Mouse (Mus musculus) liver, embryonic 14.5 days (tissue): ENCODE data around the gene Ccdc185. TPM values are rescaled to one million over a fixed set of nuclear protein-coding genes. Genes with fewer than 3 reads are reported as not detected.

Experiments
- ATAC-seq: fragments of 200-750 bp; cut with Nextera tagmentation; 2 replicates; pipeline ENCODE4 v1.8.0; 2017; ENCODE audit warnings: moderate number of reproducible peaks, mild to moderate bottlenecking, moderate library complexity; ENCODE audit not compliant: insufficient read depth
- DNase-seq, 3 experiments: peaks; one replicate each; pipeline ENCODE4 v3.0.0-alpha.2; 2012 to 2013; ENCODE audit warnings: low read depth in 3 of 3, low spot score in 3 of 3
- H3K27ac ChIP-seq: fragments of 300-500 bp; sonication (generic); 2 replicates; pipeline ENCODE4 v1.5.1; 2014; ENCODE audit warnings: moderate library complexity, mild to moderate bottlenecking, control low read depth, inconsistent platforms
- H3K27me3 ChIP-seq: fragments of 300-500 bp; sonication (generic); 2 replicates; pipeline ENCODE4 v1.6.1; 2014; ENCODE audit warnings: mild to moderate bottlenecking, low read length, moderate library complexity; ENCODE audit not compliant: control insufficient read depth, insufficient read depth
- H3K36me3 ChIP-seq: fragments of 300-500 bp; sonication (generic); replicated peaks from 2 replicates; pipeline ENCODE4 v1.6.1; 2014; ENCODE audit warnings: low read depth; ENCODE audit not compliant: control insufficient read depth, insufficient read depth
- H3K4me1 ChIP-seq, 2 experiments: fragments of 200-500 bp in 1 of 2; fragments of 300-500 bp in 1 of 2; sonication (generic) in 1 of 2; replicated peaks; 2 replicates each; pipeline ENCODE4 v1.6.1; 2012 to 2014; ENCODE audit warnings: antibody characterized with exemption in 1 of 2, inconsistent platforms in 1 of 2, low read length in 1 of 2; ENCODE audit not compliant: control insufficient read depth in 2 of 2, insufficient read depth in 2 of 2
- H3K4me2 ChIP-seq: fragments of 300-500 bp; sonication (generic); 2 replicates; pipeline ENCODE4 v1.6.1; 2014; ENCODE audit warnings: low read depth, mild to moderate bottlenecking, control low read depth, moderate library complexity
- H3K4me3 ChIP-seq, 2 experiments: fragments of 200-500 bp in 1 of 2; fragments of 300-500 bp in 1 of 2; sonication (generic) in 1 of 2; 2 replicates each; pipeline ENCODE4 v1.5.1; 2012 to 2014; ENCODE audit warnings: low read depth in 2 of 2, low read length in 2 of 2, mild to moderate bottlenecking in 2 of 2, control low read depth in 1 of 2, inconsistent platforms in 1 of 2, moderate library complexity in 1 of 2; ENCODE audit not compliant: insufficient read depth in 1 of 2
- H3K9ac ChIP-seq: fragments of 300-500 bp; sonication (generic); replicated peaks from 2 replicates; pipeline ENCODE4 v1.6.1; 2014; ENCODE audit warnings: mild to moderate bottlenecking, control low read depth, moderate library complexity
- H3K9me3 ChIP-seq: fragments of 300-500 bp; sonication (generic); 2 replicates; pipeline ENCODE4 v1.6.1; 2016; ENCODE audit warnings: low read length, mixed read lengths; ENCODE audit not compliant: control insufficient read depth
- CTCF ChIP-seq: IDR thresholded peaks from 2 replicates; pipeline ENCODE4 v1.5.1; 2016; ENCODE audit warnings: antibody characterized with exemption, low read depth, control low read depth
- EP300 ChIP-seq: IDR thresholded peaks from 2 replicates; pipeline ENCODE4 v1.6.1; 2016; ENCODE audit warnings: antibody characterized with exemption, low read depth
- WGBS: fragments of 180-500 bp; shearing (Covaris S2); extraction: QIAGEN DNeasy Blood & Tissue Kit; methylation state at CpG from one replicate; pipeline ENCODE4 v1.1.7; 2014; ENCODE audit not compliant: insufficient replicate concordance; 5-methylcytosine and 5-hydroxymethylcytosine counted together
- polyA plus RNA-seq, 2 experiments: library from polyadenylated mRNA; depleted of rRNA in 1 of 2; stranded (reverse) in 1 of 2; unstranded in 1 of 2; fragments of >200 nt; fragmentation: Nextera tagmentation in 1 of 2; extraction: Ambion mirVana in 1 of 2; gene quantifications; 2 replicates each; pipeline versions ENCODE4 v1.2.1 to v1.2.3; 2012 to 2014

Gene Ccdc185
- not detected in 2 replicates for polyA plus RNA-seq (2012; rRNA removed)
- polyA plus RNA-seq (2014; fragmentation: Nextera tagmentation; extraction: Ambion mirVana): not detected in 2 replicates

DNA sequence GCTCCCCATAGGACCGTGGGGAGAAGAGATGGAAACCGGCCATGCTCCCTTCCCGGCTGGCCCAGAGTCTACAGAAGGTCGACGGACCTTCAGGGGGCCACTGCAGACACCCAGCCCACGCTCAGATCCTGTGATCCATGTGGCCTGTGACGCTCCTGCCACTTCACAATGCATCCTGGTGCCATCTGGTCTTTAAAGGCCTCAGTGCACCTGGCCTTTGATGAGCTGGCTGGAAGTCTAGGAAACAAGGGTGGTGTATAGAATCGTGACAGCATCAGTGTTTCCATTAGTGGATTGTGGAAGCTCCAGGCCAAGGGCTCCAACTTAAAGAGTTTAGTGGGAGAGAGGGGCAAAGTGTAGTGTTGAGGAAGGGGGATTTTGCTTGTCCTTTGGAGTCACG, at the start of gene Ccdc185:
Gene Ccdc185 (minus strand): TSS at position 101 of the 400 bp plus-strand sequence.
- Histone ChIP-seq H3K4me3 (no peak within 1 kb of the TSS), H3K36me3 (no peaks in the 10 kb centered on the region), H3K9me3 (no peaks in the 10 kb centered on the region), H3K4me1 (no peaks in the 10 kb centered on the region), H3K27me3 (no peaks in the 10 kb centered on the region), H3K9ac (no peak within 1 kb of the TSS), H3K27ac (no peak within 1 kb of the TSS), H3K4me2 (no peak within 1 kb of the TSS)
- ATAC-seq: no peak
- 65% methylated on average over 9 of the region's 9 CpGs for WGBS
- TF ChIP-seq CTCF (no peak), EP300 (no peak)
- DNase-seq: no peak

DNA sequence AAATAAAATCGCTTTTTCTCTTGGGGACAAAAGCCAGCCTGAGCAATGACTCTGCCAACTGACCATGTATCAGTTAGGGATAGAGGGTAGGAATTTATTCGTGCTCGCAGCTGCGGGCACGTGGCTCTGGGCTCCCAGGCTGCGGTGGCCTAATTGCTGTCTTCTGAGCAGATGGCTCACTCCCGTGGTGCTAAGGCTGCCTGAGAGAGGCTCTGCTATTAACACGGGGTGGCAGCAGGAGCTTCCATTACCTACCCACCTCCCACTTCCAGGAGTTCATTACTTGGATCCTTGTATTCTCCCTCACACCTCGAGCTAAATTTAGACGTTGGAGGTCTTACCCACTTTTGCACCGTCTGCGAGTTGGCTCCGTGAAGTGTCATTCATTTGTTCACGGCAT, 48.1 kb upstream of the Ccdc185 start:
- Histone ChIP-seq H3K4me1 (peaks cover 0 to 2% of the 10 kb centered on the region in 2 experiments; a peak in 2 of 4 replicates), H3K27me3 (no peaks in the 10 kb centered on the region), H3K27ac (no peak overlapping the region), H3K9me3 (no peaks in the 10 kb centered on the region), H3K4me3 (no peak overlapping the region), H3K9ac (no peak overlapping the region), H3K4me2 (no peak overlapping the region), H3K36me3 (no peaks in the 10 kb centered on the region)
- DNase-seq: no peak
- no peak for ATAC-seq
- WGBS: 70% methylated on average over 14 of the region's 14 CpGs
- no peak for TF ChIP-seq CTCF
- no peak for TF ChIP-seq EP300

DNA sequence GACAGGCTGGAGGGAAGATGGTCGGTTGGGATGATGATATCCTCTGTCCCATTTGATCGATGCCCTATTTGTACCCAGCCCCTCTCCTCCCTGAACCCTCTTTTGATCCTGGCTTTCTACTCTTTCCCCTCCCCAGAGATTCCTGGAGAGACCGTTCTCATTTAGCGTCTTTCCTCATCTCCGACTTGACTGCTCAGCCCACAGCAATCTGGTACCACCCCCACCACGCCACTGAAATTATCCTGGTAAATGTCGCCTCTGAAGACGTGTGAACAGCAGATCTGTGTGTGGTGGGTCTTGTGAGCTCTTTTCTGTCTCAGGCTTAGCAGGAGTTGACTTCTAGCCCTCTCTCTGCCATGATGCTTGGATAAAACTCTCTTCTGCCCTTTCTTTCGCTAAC, 45.6 kb upstream of the Ccdc185 start:
- Histone ChIP-seq H3K27ac (no peak overlapping the region), H3K27me3 (no peaks in the 10 kb centered on the region), H3K9ac (no peak overlapping the region), H3K36me3 (no peaks in the 10 kb centered on the region), H3K4me3 (no peak overlapping the region), H3K4me2 (no peak overlapping the region), H3K4me1 (peaks cover 0 to 3% of the 10 kb centered on the region in 2 experiments; a peak in 2 of 4 replicates), H3K9me3 (no peaks in the 10 kb centered on the region)
- DNase-seq (no peak), ATAC-seq (no peak)
- no peak for TF ChIP-seq CTCF
- no peak for TF ChIP-seq EP300
- 66% methylated on average over 9 of the region's 9 CpGs for WGBS

DNA sequence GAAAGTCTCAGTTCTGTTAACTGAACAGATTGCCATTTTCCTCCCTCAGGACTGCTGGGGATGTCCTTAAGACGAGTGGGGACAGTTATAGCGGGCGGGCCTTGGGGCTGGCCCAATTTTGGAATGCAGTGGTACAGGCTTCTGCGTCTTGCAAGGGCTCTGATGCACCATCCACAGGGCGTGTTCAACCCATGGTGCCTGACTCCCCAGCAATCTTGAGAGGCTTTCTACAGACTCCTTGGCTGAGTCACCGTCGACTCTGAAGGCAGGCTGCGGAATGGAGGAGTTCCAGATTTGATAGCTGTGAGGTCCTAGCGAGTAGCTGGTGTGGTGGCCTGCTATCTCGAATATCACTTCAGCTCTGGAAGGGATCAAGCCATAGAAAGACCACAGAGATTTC, 45.2 kb upstream of the Ccdc185 start:
- ATAC-seq (no peak), DNase-seq (no peak)
- H3K4me3 ChIP-seq: no peak overlapping the region
- H3K36me3 ChIP-seq: no peaks in the 10 kb centered on the region
- no peaks in the 10 kb centered on the region for H3K9me3 ChIP-seq
- peaks cover 0 to 3% of the 10 kb centered on the region in 2 experiments; a peak in 2 of 4 replicates for H3K4me1 ChIP-seq
- no peak overlapping the region for H3K9ac ChIP-seq
- H3K27me3 ChIP-seq: no peaks in the 10 kb centered on the region
- WGBS: 74% methylated on average over 10 of the region's 10 CpGs
- H3K4me2 ChIP-seq: no peak overlapping the region
- no peak overlapping the region for H3K27ac ChIP-seq
- no peak for TF ChIP-seq CTCF
- no peak for TF ChIP-seq EP300

DNA sequence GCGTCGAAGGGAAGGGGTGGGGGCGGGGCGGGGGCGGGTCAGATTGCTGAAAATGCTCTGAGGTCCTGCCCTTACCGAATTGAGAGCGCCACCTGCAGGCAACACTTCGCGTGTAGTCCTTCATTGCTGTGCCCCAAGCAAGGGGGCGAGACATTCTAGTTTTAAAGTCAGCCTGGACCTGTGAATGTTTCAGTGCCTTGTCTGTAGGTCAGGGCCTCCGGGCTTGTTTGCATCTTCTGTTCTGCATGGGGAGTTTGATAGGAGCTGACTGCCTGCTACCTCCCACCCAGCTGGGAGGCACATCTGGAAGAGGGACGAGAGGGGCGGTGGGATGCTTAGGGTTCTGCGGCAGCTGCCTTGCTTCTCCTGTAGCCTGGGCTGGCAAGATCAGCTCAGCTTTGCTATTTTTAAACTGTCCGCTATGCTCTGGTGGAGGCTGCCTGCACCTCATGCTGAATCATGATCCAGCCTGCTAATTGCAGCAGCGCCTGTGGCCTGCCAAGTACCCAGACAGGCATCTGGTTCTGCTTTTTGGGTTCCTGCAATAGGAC, 43.6 kb upstream of the Ccdc185 start:
- H3K4me2 ChIP-seq: no peak overlapping the region
- H3K36me3 ChIP-seq: no peaks in the 10 kb centered on the region
- H3K4me3 ChIP-seq: no peak overlapping the region
- no peak overlapping the region for H3K27ac ChIP-seq
- ATAC-seq (no peak), DNase-seq (no peak)
- WGBS: 11% methylated on average over 16 of the region's 16 CpGs
- no peak overlapping the region for H3K9ac ChIP-seq
- TF ChIP-seq EP300 (no peak), CTCF (peak; percentile 57)
- peaks cover 0 to 3% of the 10 kb centered on the region in 2 experiments; a peak in 2 of 4 replicates for H3K4me1 ChIP-seq
- no peaks in the 10 kb centered on the region for H3K9me3 ChIP-seq
- H3K27me3 ChIP-seq: no peaks in the 10 kb centered on the region
